Mouse (Mus musculus): ENCODE data around the gene Ccn2. TPM values are rescaled to one million over a fixed set of nuclear protein-coding genes. Genes with fewer than 3 reads are reported as not detected.

Gene Ccn2
- polyA plus RNA-seq (2015; fragmentation: Nextera tagmentation; extraction: Ambion mirVana) = 35.6 and 36.8 TPM in 2 replicates

DNA sequence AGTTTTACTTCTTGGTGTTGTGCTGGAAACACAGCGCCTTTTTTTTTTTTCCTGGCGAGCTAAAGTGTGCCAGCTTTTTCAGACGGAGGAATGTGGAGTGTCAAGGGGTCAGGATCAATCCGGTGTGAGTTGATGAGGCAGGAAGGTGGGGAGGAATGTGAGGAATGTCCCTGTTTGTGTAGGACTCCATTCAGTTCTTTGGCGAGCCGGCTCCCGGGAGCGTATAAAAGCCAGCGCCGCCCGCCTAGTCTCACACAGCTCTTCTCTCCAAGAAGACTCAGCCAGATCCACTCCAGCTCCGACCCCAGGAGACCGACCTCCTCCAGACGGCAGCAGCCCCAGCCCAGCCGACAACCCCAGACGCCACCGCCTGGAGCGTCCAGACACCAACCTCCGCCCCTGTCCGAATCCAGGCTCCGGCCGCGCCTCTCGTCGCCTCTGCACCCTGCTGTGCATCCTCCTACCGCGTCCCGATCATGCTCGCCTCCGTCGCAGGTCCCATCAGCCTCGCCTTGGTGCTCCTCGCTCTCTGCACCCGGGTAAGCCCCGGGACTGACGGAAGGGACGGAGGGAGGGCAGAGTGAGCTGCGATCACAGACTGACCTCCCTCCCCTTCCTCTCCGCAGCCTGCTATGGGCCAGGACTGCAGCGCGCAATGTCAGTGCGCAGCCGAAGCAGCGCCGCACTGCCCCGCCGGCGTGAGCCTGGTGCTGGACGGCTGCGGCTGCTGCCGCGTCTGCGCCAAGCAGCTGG is at the start of gene Ccn2:
Ccn2 (plus strand) TSS at position 193 of the 753 bp plus-strand sequence.
- Histone ChIP-seq H3K27me3 (replicated peaks) (no peaks in the 10 kb centered on the region), H3K4me1 (peaks cover 70% of the 10 kb centered on the region), H3K36me3 (peaks cover 16% of the 10 kb centered on the region), H3K4me3 (peak within 1 kb of the TSS; percentile 86), H3K9ac (peak within 1 kb of the TSS; percentile 97), H3K4me2 (peak within 1 kb of the TSS; percentile 80), H3K9me3 (no peaks in the 10 kb centered on the region), H3K27ac (replicated peaks) (peak within 1 kb of the TSS; percentile 99)
- ATAC-seq (ENCODE audit: extremely low read depth, insufficient number of reproducible peaks, low FRiP score, low TSS enrichment) = peak; percentile 65; the same call in 1 of the 2 replicates
- WGBS = under 1% methylated on average over 53 of the region's 53 CpGs

DNA sequence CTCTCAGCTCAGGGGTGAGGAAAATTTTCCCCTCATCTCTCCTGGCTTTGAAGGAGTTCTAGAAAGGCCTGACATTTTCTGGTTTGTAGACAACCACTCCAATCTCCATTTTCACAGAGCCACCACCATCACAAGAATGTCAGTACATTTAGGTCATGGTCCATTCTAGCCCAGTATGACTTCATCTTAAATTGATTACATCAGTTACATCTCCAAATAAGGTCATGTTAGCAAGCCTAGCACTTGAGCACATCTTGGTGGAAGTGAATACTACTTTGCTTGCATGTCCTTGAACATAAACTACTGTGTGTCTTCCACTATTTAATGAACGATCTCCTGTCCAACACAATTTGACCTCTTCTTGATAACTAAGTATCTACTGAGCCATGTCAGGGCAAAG is 42.4 kb upstream of the Ccn2 start:
- no peaks in the 10 kb centered on the region for H3K9me3 ChIP-seq
- H3K9ac ChIP-seq = no peak overlapping the region
- H3K4me3 ChIP-seq = no peak overlapping the region
- H3K27ac ChIP-seq (replicated peaks) = peak overlapping the region; percentile 5; the same call in 1 of the 2 replicates
- no peak overlapping the region for H3K4me2 ChIP-seq
- no peaks in the 10 kb centered on the region for H3K36me3 ChIP-seq
- H3K4me1 ChIP-seq = peaks cover 10% of the 10 kb centered on the region
- H3K27me3 ChIP-seq (replicated peaks) = no peaks in the 10 kb centered on the region
- 55% methylated on average over 1 of the region's 1 CpGs for WGBS
- ATAC-seq (ENCODE audit: extremely low read depth, insufficient number of reproducible peaks, low FRiP score, low TSS enrichment) = no peak

DNA sequence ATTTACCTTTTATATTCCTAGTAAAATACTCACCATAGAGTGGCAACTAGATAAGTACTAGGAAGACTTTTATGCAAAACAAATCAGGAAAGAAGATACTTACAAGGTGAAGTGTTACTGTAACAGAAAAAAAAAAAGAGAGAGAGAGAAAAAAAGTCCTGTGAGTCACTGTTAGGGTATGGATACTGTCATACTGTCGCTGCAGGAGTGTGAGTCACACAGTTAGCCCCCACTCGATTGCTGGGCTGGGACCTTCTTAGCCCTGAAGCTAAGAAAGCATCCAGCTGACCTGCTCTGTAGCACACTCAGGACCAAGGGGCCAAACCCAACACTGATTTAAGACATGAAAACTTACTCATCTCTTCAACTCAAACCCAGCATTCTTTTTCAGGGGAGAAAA is 41.2 kb upstream of the Ccn2 start:
- Histone ChIP-seq H3K36me3 (no peaks in the 10 kb centered on the region), H3K9ac (no peak overlapping the region), H3K4me2 (no peak overlapping the region), H3K27me3 (replicated peaks) (no peaks in the 10 kb centered on the region), H3K9me3 (no peaks in the 10 kb centered on the region), H3K4me3 (no peak overlapping the region), H3K27ac (replicated peaks) (no peak overlapping the region), H3K4me1 (peaks cover 10% of the 10 kb centered on the region)
- no peak for ATAC-seq (ENCODE audit: extremely low read depth, insufficient number of reproducible peaks, low FRiP score, low TSS enrichment)
- WGBS = 11% methylated on average over 2 of the region's 2 CpGs

DNA sequence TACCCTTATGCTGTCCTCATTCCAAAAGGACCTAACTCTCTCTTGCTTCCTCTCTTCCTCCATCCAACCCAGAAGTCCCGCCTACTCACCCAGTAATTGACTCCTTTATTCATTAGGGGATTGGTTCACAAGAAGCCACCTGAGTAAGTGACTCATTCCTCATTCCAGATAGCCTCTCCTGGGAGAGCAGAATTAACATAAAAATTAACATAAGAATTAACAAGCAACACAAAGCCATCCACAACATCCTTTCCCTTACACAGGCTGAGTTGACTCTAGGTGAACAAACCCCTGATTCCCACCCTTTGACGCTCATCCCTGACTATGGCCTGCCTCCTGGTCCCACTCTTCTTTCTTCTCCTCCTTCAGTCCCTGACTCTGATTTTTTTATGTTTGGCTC is 36.9 kb upstream of the Ccn2 start:
- H3K27me3 ChIP-seq (replicated peaks) = no peaks in the 10 kb centered on the region
- no peak overlapping the region for H3K4me3 ChIP-seq
- no peak overlapping the region for H3K9ac ChIP-seq
- no peak overlapping the region for H3K4me2 ChIP-seq
- H3K4me1 ChIP-seq = peaks cover 11% of the 10 kb centered on the region
- H3K36me3 ChIP-seq = no peaks in the 10 kb centered on the region
- ATAC-seq (ENCODE audit: extremely low read depth, insufficient number of reproducible peaks, low FRiP score, low TSS enrichment) = no peak
- no peak overlapping the region for H3K27ac ChIP-seq (replicated peaks)
- H3K9me3 ChIP-seq = no peaks in the 10 kb centered on the region
- WGBS = 87% methylated on average over 2 of the region's 2 CpGs

DNA sequence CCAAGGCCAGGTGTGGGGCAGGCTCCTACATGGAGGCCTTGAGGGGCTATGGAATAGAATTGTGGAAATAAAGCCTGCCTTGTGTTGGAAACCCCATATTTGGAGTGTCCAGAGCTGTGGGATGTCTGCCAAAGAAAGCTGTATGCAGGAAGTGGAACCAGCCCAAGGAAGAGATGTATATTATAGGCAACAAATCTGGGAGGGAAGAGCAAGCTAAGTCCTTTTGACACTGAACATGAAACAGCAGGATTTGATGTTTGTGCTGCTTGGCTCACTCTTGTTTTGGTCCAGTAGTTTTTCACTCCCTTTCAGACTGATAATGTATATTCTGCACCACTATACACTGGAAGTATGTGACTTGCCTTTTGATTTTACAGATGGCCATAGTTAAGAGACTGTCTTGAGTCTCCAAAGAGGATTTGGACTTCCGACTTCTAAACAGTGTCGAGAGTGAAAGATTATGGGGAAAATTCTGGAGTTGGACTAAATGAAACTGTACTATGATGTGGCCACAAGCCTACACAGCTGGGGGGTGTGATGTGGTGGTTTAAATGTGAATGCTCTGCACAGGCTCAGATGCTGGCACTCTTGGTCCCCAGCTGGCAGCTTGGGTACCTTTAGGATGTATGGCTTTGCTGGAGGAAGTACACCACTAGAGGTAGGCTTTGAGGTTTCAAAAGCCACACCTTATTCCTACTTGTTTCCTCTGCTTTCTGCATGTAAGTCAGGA is 25.4 kb upstream of the Ccn2 start:
- 63% methylated on average over 2 of the region's 2 CpGs for WGBS
- ATAC-seq (ENCODE audit: extremely low read depth, insufficient number of reproducible peaks, low FRiP score, low TSS enrichment) = no peak
- H3K9me3 ChIP-seq = 0 out of 2 replicates have a peak, but pooled peaks cover 3% of the 10 kb centered on the region
- H3K27ac ChIP-seq (replicated peaks) = peak overlapping the region; percentile 51
- H3K4me1 ChIP-seq = peaks cover 16% of the 10 kb centered on the region
- H3K36me3 ChIP-seq = no peaks in the 10 kb centered on the region
- H3K9ac ChIP-seq = no peak overlapping the region
- no peak overlapping the region for H3K4me2 ChIP-seq
- no peak overlapping the region for H3K4me3 ChIP-seq
- no peaks in the 10 kb centered on the region for H3K27me3 ChIP-seq (replicated peaks)

DNA sequence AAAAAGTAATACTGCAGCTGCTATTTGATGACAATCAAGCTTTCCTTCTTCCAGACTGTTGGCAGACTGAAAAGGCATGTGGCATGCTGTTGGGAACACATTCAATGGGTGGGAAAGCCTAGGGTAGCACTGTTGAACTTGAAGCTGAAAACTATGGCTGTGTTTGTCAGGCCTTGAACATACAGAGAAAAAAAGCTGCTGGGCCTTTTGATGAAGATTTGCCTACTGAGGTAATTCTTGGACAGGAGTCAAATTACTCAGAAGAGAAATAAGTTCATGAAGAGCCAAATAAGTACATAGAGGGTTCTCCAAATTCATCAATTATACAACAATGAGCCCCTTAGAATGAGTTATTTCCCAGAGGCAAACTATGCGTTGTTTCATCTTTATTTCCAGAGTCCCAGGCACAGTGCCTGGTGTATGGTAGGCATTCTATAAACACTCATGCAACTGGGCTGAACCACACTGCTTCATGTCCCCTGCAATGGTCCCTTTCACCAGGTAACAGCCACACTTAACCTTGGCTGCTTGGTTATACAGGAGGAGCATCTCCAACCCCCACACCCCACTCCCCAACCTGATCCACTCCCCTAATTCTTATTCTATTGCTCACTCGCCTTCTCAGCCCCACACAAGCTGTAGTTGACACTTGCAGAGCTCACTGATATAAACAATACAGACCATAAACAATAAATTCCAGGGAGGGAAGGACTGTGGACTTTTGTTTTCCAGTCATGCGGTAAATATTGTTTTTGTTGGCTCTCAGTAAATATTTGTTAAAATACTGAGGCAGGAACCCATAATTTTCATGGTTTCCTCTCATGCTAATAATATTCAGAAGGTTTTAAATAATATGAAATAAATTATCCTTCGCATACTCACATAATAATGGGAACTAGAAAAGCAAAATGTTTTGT is 22.9 kb upstream of the Ccn2 start:
- H3K36me3 ChIP-seq = no peaks in the 10 kb centered on the region
- H3K27me3 ChIP-seq (replicated peaks) = no peaks in the 10 kb centered on the region
- H3K4me3 ChIP-seq = no peak overlapping the region
- no peak overlapping the region for H3K9ac ChIP-seq
- 80% methylated on average over 4 of the region's 4 CpGs for WGBS
- ATAC-seq (ENCODE audit: extremely low read depth, insufficient number of reproducible peaks, low FRiP score, low TSS enrichment) = no peak
- no peaks in the 10 kb centered on the region for H3K9me3 ChIP-seq
- no peak overlapping the region for H3K4me2 ChIP-seq
- 0 out of 2 replicates have a peak overlapping the region, but pooled peaks have one; percentile 12 for H3K27ac ChIP-seq (replicated peaks)
- peaks cover 16% of the 10 kb centered on the region for H3K4me1 ChIP-seq

DNA sequence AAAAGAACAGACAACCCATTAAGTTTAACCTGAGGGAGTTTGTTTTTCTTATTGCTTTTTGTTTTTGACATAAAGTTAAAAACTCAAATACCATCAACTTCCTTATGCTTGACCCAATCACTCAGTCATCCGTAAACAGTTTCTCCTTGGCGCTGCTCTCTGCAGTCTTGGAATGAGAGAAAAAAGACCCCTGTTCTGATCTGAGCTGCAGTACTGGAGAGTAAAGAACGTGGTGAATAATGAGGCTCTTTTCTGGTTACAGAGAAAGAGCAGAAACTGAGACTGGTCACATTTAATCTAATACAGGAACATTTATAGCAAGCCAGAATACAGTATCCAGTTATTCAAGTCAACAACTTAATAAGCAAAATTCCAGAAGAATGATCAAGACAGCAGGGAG is 21.8 kb upstream of the Ccn2 start:
- 74% methylated on average over 3 of the region's 3 CpGs for WGBS
- peaks cover 16% of the 10 kb centered on the region for H3K4me1 ChIP-seq
- H3K4me3 ChIP-seq = no peak overlapping the region
- no peak overlapping the region for H3K27ac ChIP-seq (replicated peaks)
- H3K9ac ChIP-seq = no peak overlapping the region
- no peak for ATAC-seq (ENCODE audit: extremely low read depth, insufficient number of reproducible peaks, low FRiP score, low TSS enrichment)
- no peaks in the 10 kb centered on the region for H3K9me3 ChIP-seq
- H3K36me3 ChIP-seq = no peaks in the 10 kb centered on the region
- no peaks in the 10 kb centered on the region for H3K27me3 ChIP-seq (replicated peaks)
- H3K4me2 ChIP-seq = no peak overlapping the region

DNA sequence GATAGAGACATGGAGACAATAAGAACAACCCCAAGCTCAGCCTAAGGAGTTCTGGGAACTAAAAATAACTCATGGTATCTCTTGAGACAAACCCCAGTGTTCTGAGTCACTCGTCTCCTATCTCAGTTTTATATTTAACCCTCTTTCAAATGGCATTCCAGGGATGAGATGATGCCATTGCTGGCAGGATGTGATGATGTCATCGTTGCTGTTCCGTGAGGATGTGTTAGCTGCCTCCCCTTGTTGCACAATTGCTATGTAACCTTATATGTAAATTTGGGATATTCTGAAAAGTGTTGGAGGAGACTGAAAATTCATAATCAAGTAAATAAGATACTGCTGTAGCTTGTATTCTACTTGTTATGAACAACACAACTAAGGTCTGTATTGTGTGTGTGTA is 14.2 kb upstream of the Ccn2 start:
- no peaks in the 10 kb centered on the region for H3K27me3 ChIP-seq (replicated peaks)
- ATAC-seq (ENCODE audit: extremely low read depth, insufficient number of reproducible peaks, low FRiP score, low TSS enrichment) = no peak
- H3K36me3 ChIP-seq = peaks cover 4% of the 10 kb centered on the region
- 22% methylated on average over 3 of the region's 3 CpGs for WGBS
- peaks cover 24% of the 10 kb centered on the region for H3K4me1 ChIP-seq
- no peak overlapping the region for H3K9ac ChIP-seq
- H3K4me3 ChIP-seq = no peak overlapping the region
- peak overlapping the region; percentile 13; the same call in 1 of the 2 replicates for H3K27ac ChIP-seq (replicated peaks)
- H3K4me2 ChIP-seq = no peak overlapping the region
- no peaks in the 10 kb centered on the region for H3K9me3 ChIP-seq

DNA sequence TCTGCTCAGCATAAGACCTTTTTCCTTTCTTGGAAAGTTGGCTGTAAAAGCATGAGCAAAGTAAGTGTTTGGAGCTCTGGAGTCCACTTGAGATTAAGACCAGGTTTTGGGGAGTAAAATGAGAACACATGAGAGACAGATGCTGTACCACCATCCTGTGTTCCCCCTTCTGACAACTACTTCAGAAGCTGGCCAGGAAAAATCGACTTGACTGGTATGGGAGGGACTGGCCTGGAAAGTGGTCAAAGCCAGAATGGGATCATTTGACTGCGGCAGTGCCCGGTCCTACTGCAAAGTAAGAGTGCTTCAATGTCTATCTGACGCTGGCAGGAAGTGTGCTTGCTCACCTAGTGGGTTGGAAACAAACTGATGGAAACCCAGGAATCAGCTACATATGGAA is 6.4 kb upstream of the Ccn2 start:
- Histone ChIP-seq H3K4me2 (no peak overlapping the region), H3K27ac (replicated peaks) (0 out of 2 replicates have a peak overlapping the region, but pooled peaks have one; percentile 21), H3K9me3 (no peaks in the 10 kb centered on the region), H3K4me3 (no peak overlapping the region), H3K27me3 (replicated peaks) (no peaks in the 10 kb centered on the region), H3K9ac (no peak overlapping the region), H3K36me3 (no peaks in the 10 kb centered on the region), H3K4me1 (peaks cover 33% of the 10 kb centered on the region)
- 64% methylated on average over 4 of the region's 4 CpGs for WGBS
- ATAC-seq (ENCODE audit: extremely low read depth, insufficient number of reproducible peaks, low FRiP score, low TSS enrichment) = no peak

DNA sequence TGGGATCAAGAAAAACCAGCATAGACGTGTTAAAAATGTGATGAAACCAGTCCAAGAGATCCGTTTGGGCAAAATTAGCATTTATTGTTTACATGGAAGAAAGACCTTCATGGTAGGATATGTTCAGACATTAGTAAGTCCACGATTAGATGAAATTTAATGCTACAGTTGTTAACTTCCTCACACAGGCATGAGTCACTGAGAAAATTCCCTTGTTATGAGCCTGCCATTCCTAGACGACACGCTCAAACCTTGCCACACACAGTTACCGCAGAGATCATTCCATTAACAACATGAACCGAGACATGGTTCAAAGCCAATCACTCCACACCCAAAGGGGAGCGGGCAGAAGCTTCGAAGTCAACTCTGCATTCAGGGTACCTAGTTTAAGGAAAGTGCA is 6.0 kb upstream of the Ccn2 start:
- H3K27me3 ChIP-seq (replicated peaks) = no peaks in the 10 kb centered on the region
- H3K9ac ChIP-seq = no peak overlapping the region
- no peak overlapping the region for H3K4me2 ChIP-seq
- no peaks in the 10 kb centered on the region for H3K9me3 ChIP-seq
- H3K36me3 ChIP-seq = no peaks in the 10 kb centered on the region
- 82% methylated on average over 9 of the region's 9 CpGs for WGBS
- no peak overlapping the region for H3K27ac ChIP-seq (replicated peaks)
- no peak for ATAC-seq (ENCODE audit: extremely low read depth, insufficient number of reproducible peaks, low FRiP score, low TSS enrichment)
- H3K4me1 ChIP-seq = peaks cover 37% of the 10 kb centered on the region
- H3K4me3 ChIP-seq = no peak overlapping the region

DNA sequence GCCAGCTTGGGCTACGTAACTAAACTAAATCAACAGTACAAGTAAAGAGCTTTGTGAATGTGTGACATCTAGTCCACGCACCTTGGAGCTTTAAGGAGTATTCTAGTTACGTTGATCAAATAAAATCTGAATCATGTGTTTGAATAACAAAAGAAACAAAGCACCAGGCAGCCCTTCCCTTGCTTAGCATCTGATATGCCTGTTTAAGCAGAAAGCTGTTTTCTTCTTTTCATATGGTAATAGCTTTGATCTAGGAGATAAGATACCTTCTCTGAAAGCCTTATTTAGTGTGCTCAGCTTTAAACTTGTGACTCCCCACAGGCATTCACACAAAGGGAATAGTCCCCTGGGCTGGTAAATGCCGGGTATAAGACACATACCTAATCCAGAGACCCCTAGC is 4.7 kb upstream of the Ccn2 start:
- no peak overlapping the region for H3K9ac ChIP-seq
- no peaks in the 10 kb centered on the region for H3K9me3 ChIP-seq
- no peaks in the 10 kb centered on the region for H3K27me3 ChIP-seq (replicated peaks)
- no peak overlapping the region for H3K27ac ChIP-seq (replicated peaks)
- no peak overlapping the region for H3K4me3 ChIP-seq
- H3K36me3 ChIP-seq = no peaks in the 10 kb centered on the region
- peaks cover 44% of the 10 kb centered on the region for H3K4me1 ChIP-seq
- no peak for ATAC-seq (ENCODE audit: extremely low read depth, insufficient number of reproducible peaks, low FRiP score, low TSS enrichment)
- H3K4me2 ChIP-seq = no peak overlapping the region
- 83% methylated on average over 4 of the region's 4 CpGs for WGBS
